Mouse (Mus musculus) forebrain, embryonic 15.5 days (tissue): Measurements from ENCODE around the gene Ccdc80. TPM values are rescaled to one million over a fixed set of nuclear protein-coding genes. Genes with fewer than 3 reads are reported as not detected.

Source experiments
- ATAC-seq: fragments of 200-750 bp; cut with Nextera tagmentation; replicated peaks from 2 replicates; pipeline ENCODE4 v1.8.0; 2017; ENCODE audit warnings: mild to moderate bottlenecking, moderate TSS enrichment, moderate library complexity
- H3K27ac ChIP-seq: fragments of 300-500 bp; sonication (generic); replicated peaks from 2 replicates; pipeline ENCODE4 v1.5.1; 2015; ENCODE audit warnings: mild to moderate bottlenecking, inconsistent platforms
- H3K27me3 ChIP-seq: fragments of 300-500 bp; sonication (generic); 2 replicates; pipeline ENCODE4 v1.6.1; 2015; ENCODE audit warnings: inconsistent platforms
- H3K36me3 ChIP-seq: fragments of 300-500 bp; sonication (generic); 2 replicates; pipeline ENCODE4 v1.6.1; 2015; ENCODE audit warnings: mild to moderate bottlenecking, inconsistent platforms
- H3K4me1 ChIP-seq: fragments of 300-500 bp; sonication (generic); 2 replicates; pipeline ENCODE4 v1.6.1; 2015; ENCODE audit warnings: inconsistent platforms
- H3K4me2 ChIP-seq: fragments of 300-500 bp; sonication (generic); replicated peaks from 2 replicates; pipeline ENCODE4 v1.6.1; 2015; ENCODE audit warnings: mild to moderate bottlenecking, inconsistent platforms
- H3K4me3 ChIP-seq: fragments of 300-500 bp; sonication (generic); 2 replicates; pipeline ENCODE4 v1.5.1; 2015; ENCODE audit warnings: mild to moderate bottlenecking, inconsistent platforms
- H3K9ac ChIP-seq: fragments of 300-500 bp; sonication (generic); replicated peaks from 2 replicates; pipeline ENCODE4 v1.6.1; 2015; ENCODE audit warnings: mild to moderate bottlenecking, inconsistent platforms
- H3K9me3 ChIP-seq: fragments of 300-500 bp; sonication (generic); 2 replicates; pipeline ENCODE4 v1.6.1; 2016; ENCODE audit warnings: inconsistent platforms
- WGBS: fragments of 180-500 bp; shearing (Covaris S2); methylation state at CpG from one replicate; pipeline ENCODE4 v1.1.7; 2015; ENCODE audit warnings: mixed read lengths; 5-methylcytosine and 5-hydroxymethylcytosine counted together
- polyA plus RNA-seq: library from polyadenylated mRNA; unstranded; fragments of >200 nt; fragmentation: Nextera tagmentation; extraction: Ambion mirVana; gene quantifications from 2 replicates; pipeline ENCODE4 v1.2.1, GENCODE M21; 2015

Ccdc80 gene
- polyA plus RNA-seq, 1 experiment from 2014 or later = 26.3 TPM

GRCm38 (mm10) chr16:45120844-45121425 is 27.7 kb downstream of the Ccdc80 start:
- 61% methylated on average over 5 of the region's 5 CpGs for WGBS
- 0 out of 2 replicates have a peak, but pooled peaks have one; percentile 29 for ATAC-seq
- H3K27ac ChIP-seq = 0 out of 2 replicates have a peak overlapping the region, but pooled peaks have one; percentile 6

GRCm38 (mm10) chr16:45122571-45122970 is 29.4 kb downstream of the Ccdc80 start:
- ATAC-seq = no peak
- Histone ChIP-seq H3K4me1 (peaks cover 5% of the 10 kb centered on the region; the same call in 1 of the 2 replicates), H3K4me3 (no peak overlapping the region), H3K9me3 (no peaks in the 10 kb centered on the region), H3K9ac (no peak overlapping the region), H3K36me3 (no peaks in the 10 kb centered on the region), H3K27ac (no peak overlapping the region), H3K4me2 (no peak overlapping the region), H3K27me3 (no peaks in the 10 kb centered on the region)
- 68% methylated on average over 5 of the region's 5 CpGs for WGBS

More at GRCm38 (mm10) chr16:45120844-45121425, 27.7 kb downstream of the Ccdc80 start:
- H3K4me2 ChIP-seq = no peak overlapping the region
- H3K27me3 ChIP-seq = no peaks in the 10 kb centered on the region
- H3K36me3 ChIP-seq = no peaks in the 10 kb centered on the region
- peaks cover 5% of the 10 kb centered on the region; the same call in 1 of the 2 replicates for H3K4me1 ChIP-seq
- H3K9ac ChIP-seq = no peak overlapping the region
- no peak overlapping the region for H3K4me3 ChIP-seq
- H3K9me3 ChIP-seq = no peaks in the 10 kb centered on the region

GRCm38 (mm10) chr16:45124230-45125203 is 31.3 kb downstream of the Ccdc80 start:
- Histone ChIP-seq H3K4me2 (no peak overlapping the region), H3K9ac (no peak overlapping the region), H3K27ac (no peak overlapping the region), H3K27me3 (no peaks in the 10 kb centered on the region), H3K4me1 (peaks cover 5% of the 10 kb centered on the region; the same call in 1 of the 2 replicates), H3K36me3 (no peaks in the 10 kb centered on the region), H3K9me3 (no peaks in the 10 kb centered on the region), H3K4me3 (no peak overlapping the region)
- no peak for ATAC-seq
- WGBS = 75% methylated on average over 9 of the region's 9 CpGs

- H3K27ac ChIP-seq = no peak overlapping the region
- no peak overlapping the region for H3K4me3 ChIP-seq
- WGBS = 85% methylated on average over 2 of the region's 2 CpGs
- H3K4me1 ChIP-seq = no peaks in the 10 kb centered on the region
- H3K36me3 ChIP-seq = no peaks in the 10 kb centered on the region
- no peak overlapping the region for H3K4me2 ChIP-seq
- no peaks in the 10 kb centered on the region for H3K9me3 ChIP-seq
- no peaks in the 10 kb centered on the region for H3K27me3 ChIP-seq
- no peak overlapping the region for H3K9ac ChIP-seq
- ATAC-seq = no peak
These were observed 34.9 kb downstream of the Ccdc80 start for GRCm38 (mm10) chr16:45127936-45128710.

- H3K36me3 ChIP-seq = peaks cover 73% of the 10 kb centered on the region
- H3K4me1 ChIP-seq = no peaks in the 10 kb centered on the region
- WGBS = 93% methylated on average over 5 of the region's 5 CpGs
- no peaks in the 10 kb centered on the region for H3K27me3 ChIP-seq
- H3K4me2 ChIP-seq = no peak overlapping the region
- ATAC-seq = no peak
- H3K9me3 ChIP-seq = no peaks in the 10 kb centered on the region
- H3K9ac ChIP-seq = no peak overlapping the region
- H3K4me3 ChIP-seq = no peak overlapping the region
- no peak overlapping the region for H3K27ac ChIP-seq
These were observed 48.5 kb downstream of the Ccdc80 start for GRCm38 (mm10) chr16:45141711-45142110.

GRCm38 (mm10) chr16:45142565-45142964 is 49.4 kb downstream of the Ccdc80 start:
- 95% methylated on average over 5 of the region's 5 CpGs for WGBS
- Histone ChIP-seq H3K4me3 (no peak overlapping the region), H3K4me1 (no peaks in the 10 kb centered on the region), H3K27me3 (no peaks in the 10 kb centered on the region), H3K9ac (no peak overlapping the region), H3K36me3 (peaks cover 81% of the 10 kb centered on the region), H3K9me3 (no peaks in the 10 kb centered on the region), H3K4me2 (no peak overlapping the region), H3K27ac (no peak overlapping the region)
- ATAC-seq = no peak

GRCm38 (mm10) chr16:45145119-45145518 is 51.9 kb downstream of the Ccdc80 start:
- Histone ChIP-seq H3K9me3 (no peaks in the 10 kb centered on the region), H3K4me1 (no peaks in the 10 kb centered on the region), H3K36me3 (peaks cover 83% of the 10 kb centered on the region), H3K27ac (no peak overlapping the region), H3K9ac (no peak overlapping the region), H3K4me3 (no peak overlapping the region), H3K27me3 (no peaks in the 10 kb centered on the region), H3K4me2 (no peak overlapping the region)
- 94% methylated on average over 6 of the region's 6 CpGs for WGBS
- no peak for ATAC-seq

- Histone ChIP-seq H3K4me3 (no peak overlapping the region), H3K4me1 (no peaks in the 10 kb centered on the region), H3K36me3 (peaks cover 75% of the 10 kb centered on the region), H3K27ac (no peak overlapping the region), H3K27me3 (no peaks in the 10 kb centered on the region), H3K9ac (no peak overlapping the region), H3K4me2 (no peak overlapping the region), H3K9me3 (no peaks in the 10 kb centered on the region)
- 94% methylated on average over 10 of the region's 10 CpGs for WGBS
- no peak for ATAC-seq
These were observed 55.4 kb downstream of the Ccdc80 start for GRCm38 (mm10) chr16:45148488-45149082.

GRCm38 (mm10) chr16:45154741-45155250 is 61.6 kb downstream of the Ccdc80 start:
- no peak overlapping the region for H3K4me2 ChIP-seq

GRCm38 (mm10) chr16:45158136-45158521 is 64.9 kb downstream of the Ccdc80 start:
- WGBS = 2% methylated on average over 20 of the region's 20 CpGs
- peaks cover 27% of the 10 kb centered on the region for H3K4me1 ChIP-seq

More at GRCm38 (mm10) chr16:45154741-45155250, 61.6 kb downstream of the Ccdc80 start:
- no peaks in the 10 kb centered on the region for H3K27me3 ChIP-seq
- ATAC-seq = no peak
- no peak overlapping the region for H3K9ac ChIP-seq
- H3K4me3 ChIP-seq = no peak overlapping the region
- H3K9me3 ChIP-seq = no peaks in the 10 kb centered on the region
- H3K4me1 ChIP-seq = peaks cover 18% of the 10 kb centered on the region
- no peak overlapping the region for H3K27ac ChIP-seq
- 79% methylated on average over 3 of the region's 3 CpGs for WGBS
- H3K36me3 ChIP-seq = peaks cover 37% of the 10 kb centered on the region

More at GRCm38 (mm10) chr16:45158136-45158521, 64.9 kb downstream of the Ccdc80 start:
- ATAC-seq = peak; percentile 80
- Histone ChIP-seq H3K4me3 (peak overlapping the region; percentile 92), H3K4me2 (peak overlapping the region; percentile 75), H3K9ac (peak overlapping the region; percentile 86), H3K27me3 (no peaks in the 10 kb centered on the region), H3K36me3 (peaks cover 13% of the 10 kb centered on the region; the same call in 1 of the 2 replicates), H3K9me3 (no peaks in the 10 kb centered on the region), H3K27ac (peak overlapping the region; percentile 94)
